Mouse (Mus musculus) layer of hippocampus, postnatal 36 days (tissue): ENCODE measurements around the gene Zdhhc6. TPM values are rescaled to one million over a fixed set of nuclear protein-coding genes. Genes with fewer than 3 reads are reported as not detected.

Experiments used
- total RNA-seq, 2 experiments: library from RNA; stranded (reverse); gene quantifications; 2 replicates each; pipeline ENCODE4 v1.2.3; 2021

Zdhhc6 gene
- total RNA-seq, 2 experiments from 2014 or later = 27.2 to 28.6 TPM

Other genes with a start within 250 kb of the Zdhhc6 start
- gene Gpam, start 188.8 kb downstream of the Zdhhc6 start, total RNA-seq = 10 to 100 TPM; 46.0 to 48.0 TPM
- gene Tectb, start 135.3 kb downstream of the Zdhhc6 start, total RNA-seq = not detected
- under 1 TPM; 0.72 to 0.96 TPM for gene Gucy2g, start 74.8 kb downstream of the Zdhhc6 start, total RNA-seq
- 10 to 100 TPM; 32.2 to 34.9 TPM for gene Acsl5, start 64.1 kb downstream of the Zdhhc6 start, total RNA-seq
- 10 to 100 TPM; 60.1 to 61.2 TPM for gene Vti1a, start 263 bp upstream of the Zdhhc6 start, total RNA-seq